Mouse (Mus musculus): ENCODE measurements around the gene Ankrd27. TPM values are rescaled to one million over a fixed set of nuclear protein-coding genes. Genes with fewer than 3 reads are reported as not detected.

Gene Ankrd27
- polyA plus RNA-seq, 1 experiment: 41.6 TPM

DNA sequence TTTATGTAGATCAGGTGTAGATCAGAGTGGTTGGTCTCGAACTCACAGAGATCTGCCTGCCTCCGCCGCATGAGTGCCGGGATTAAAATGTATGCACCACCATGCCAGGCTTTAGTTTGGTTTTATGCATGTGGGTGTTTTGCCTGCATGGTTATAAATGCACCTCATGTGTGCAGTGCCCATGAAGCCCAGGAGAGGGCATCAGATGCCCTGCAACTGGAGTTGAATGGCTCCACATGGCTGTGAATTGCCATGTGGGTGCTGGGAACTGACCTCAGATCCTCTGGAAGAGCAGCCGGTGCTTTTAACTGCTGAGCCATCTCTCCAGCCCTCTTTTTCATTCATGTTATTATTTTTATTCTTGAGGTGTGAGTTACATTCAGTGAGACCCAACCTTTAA, 40.0 kb downstream of the Ankrd27 start:
- WGBS: 97% methylated on average over 5 of the region's 5 CpGs
- H3K4me1 ChIP-seq (replicated peaks; ENCODE audit: control insufficient read depth, insufficient read depth, low read length): no peaks in the 10 kb centered on the region
- H3K36me3 ChIP-seq (ENCODE audit: control insufficient read depth, insufficient read depth, low read length): no peaks in the 10 kb centered on the region; the same call in 1 of the 2 replicates
- DNase-seq: no peak
- TF ChIP-seq CTCF (IDR thresholded peaks at IDR 0.05; ENCODE audit: borderline replicate concordance, control insufficient read depth, extremely low read depth, insufficient read depth, low read length, poor library complexity): no peak
- no peak for TF ChIP-seq POLR2A (IDR thresholded peaks at IDR 0.05; ENCODE audit: control insufficient read depth, extremely low read depth, insufficient read depth, low read length, poor library complexity)
- no peak overlapping the region for H3K4me3 ChIP-seq (ENCODE audit: control insufficient read depth, insufficient read depth, low read length)
- H3K27me3 ChIP-seq (ENCODE audit: control insufficient read depth, insufficient read depth, low read length): no peaks in the 10 kb centered on the region
- H3K27ac ChIP-seq (ENCODE audit: control insufficient read depth, insufficient read depth, low read length): no peak overlapping the region

DNA sequence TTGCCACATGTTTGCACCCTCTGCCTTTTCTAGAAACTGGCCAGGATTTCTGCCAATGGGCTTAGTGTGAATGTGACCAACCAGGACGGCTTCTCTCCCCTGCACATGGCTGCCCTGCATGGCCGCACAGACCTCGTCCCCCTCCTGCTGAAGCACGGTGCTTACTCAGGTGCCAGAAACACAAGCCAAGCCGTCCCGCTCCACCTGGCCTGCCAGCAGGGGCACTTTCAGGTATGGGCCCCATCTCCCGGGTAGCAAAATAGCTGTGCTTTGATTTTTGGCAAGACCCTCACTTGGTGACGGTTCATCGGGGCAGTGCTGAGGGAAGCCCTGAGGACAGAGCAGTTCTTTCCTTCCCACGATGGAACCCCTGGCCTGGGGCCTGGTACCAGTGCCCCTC, 41.3 kb downstream of the Ankrd27 start:
- no peak for DNase-seq
- WGBS: 96% methylated on average over 10 of the region's 10 CpGs
- no peaks in the 10 kb centered on the region; the same call in 1 of the 2 replicates for H3K36me3 ChIP-seq (ENCODE audit: control insufficient read depth, insufficient read depth, low read length)
- H3K27me3 ChIP-seq (ENCODE audit: control insufficient read depth, insufficient read depth, low read length): no peaks in the 10 kb centered on the region
- no peak overlapping the region for H3K4me3 ChIP-seq (ENCODE audit: control insufficient read depth, insufficient read depth, low read length)
- TF ChIP-seq CTCF (IDR thresholded peaks at IDR 0.05; ENCODE audit: borderline replicate concordance, control insufficient read depth, extremely low read depth, insufficient read depth, low read length, poor library complexity): no peak
- no peak for TF ChIP-seq POLR2A (IDR thresholded peaks at IDR 0.05; ENCODE audit: control insufficient read depth, extremely low read depth, insufficient read depth, low read length, poor library complexity)
- H3K27ac ChIP-seq (ENCODE audit: control insufficient read depth, insufficient read depth, low read length): no peak overlapping the region
- no peaks in the 10 kb centered on the region for H3K4me1 ChIP-seq (replicated peaks; ENCODE audit: control insufficient read depth, insufficient read depth, low read length)

DNA sequence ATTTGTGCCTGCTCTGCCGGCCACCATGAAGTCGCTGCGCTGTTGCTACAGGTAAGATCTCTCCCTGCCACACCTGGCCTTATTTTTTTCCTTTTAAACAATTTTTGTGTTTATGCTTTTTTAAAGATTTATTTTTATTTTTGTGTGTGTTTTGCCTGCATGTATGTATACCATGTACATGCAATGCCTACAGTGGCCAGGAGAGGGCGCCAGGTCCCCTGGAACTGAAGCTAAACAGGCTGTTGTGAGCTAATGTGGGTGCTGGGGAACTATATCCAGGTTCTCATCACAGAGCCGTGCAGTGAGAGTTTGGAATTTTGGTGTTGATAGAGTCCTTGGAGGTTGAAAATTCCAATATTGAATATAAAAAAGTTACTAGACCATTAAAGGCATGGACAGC, 42.5 kb downstream of the Ankrd27 start:
- no peaks in the 10 kb centered on the region for H3K27me3 ChIP-seq (ENCODE audit: control insufficient read depth, insufficient read depth, low read length)
- 84% methylated on average over 5 of the region's 5 CpGs for WGBS
- H3K36me3 ChIP-seq (ENCODE audit: control insufficient read depth, insufficient read depth, low read length): no peaks in the 10 kb centered on the region; the same call in 1 of the 2 replicates
- DNase-seq: peak; percentile 40
- no peak overlapping the region for H3K4me3 ChIP-seq (ENCODE audit: control insufficient read depth, insufficient read depth, low read length)
- no peaks in the 10 kb centered on the region for H3K4me1 ChIP-seq (replicated peaks; ENCODE audit: control insufficient read depth, insufficient read depth, low read length)
- H3K27ac ChIP-seq (ENCODE audit: control insufficient read depth, insufficient read depth, low read length): no peak overlapping the region
- TF ChIP-seq POLR2A (IDR thresholded peaks at IDR 0.05; ENCODE audit: control insufficient read depth, extremely low read depth, insufficient read depth, low read length, poor library complexity): no peak
- TF ChIP-seq CTCF (IDR thresholded peaks at IDR 0.05; ENCODE audit: borderline replicate concordance, control insufficient read depth, extremely low read depth, insufficient read depth, low read length, poor library complexity): peak; percentile 51; the same call in 1 of the 2 replicates

DNA sequence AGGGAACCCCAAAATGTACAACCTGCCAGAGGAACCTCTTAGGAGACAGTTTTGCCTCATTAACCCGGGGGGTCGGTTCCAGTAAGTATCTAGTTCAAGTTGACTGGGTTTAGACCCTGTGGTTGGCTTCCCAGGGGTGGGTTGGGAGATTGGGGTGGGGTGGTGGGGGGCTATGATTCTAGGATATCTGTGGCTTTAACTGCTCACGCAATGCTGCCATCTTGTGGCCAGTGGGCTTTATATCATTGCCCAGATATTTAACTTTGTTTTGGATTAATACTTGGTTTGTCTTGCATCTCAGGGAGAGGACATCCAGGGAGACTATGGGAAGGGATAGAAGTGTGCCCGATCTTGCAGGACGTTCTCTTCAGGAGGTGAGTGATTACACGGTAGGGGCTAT, 50.2 kb downstream of the Ankrd27 start:
- Histone ChIP-seq H3K27me3 (ENCODE audit: control insufficient read depth, insufficient read depth, low read length) (no peaks in the 10 kb centered on the region), H3K36me3 (ENCODE audit: control insufficient read depth, insufficient read depth, low read length) (peaks cover 35% of the 10 kb centered on the region), H3K4me3 (ENCODE audit: control insufficient read depth, insufficient read depth, low read length) (no peak overlapping the region), H3K4me1 (replicated peaks; ENCODE audit: control insufficient read depth, insufficient read depth, low read length) (no peaks in the 10 kb centered on the region), H3K27ac (ENCODE audit: control insufficient read depth, insufficient read depth, low read length) (no peak overlapping the region)
- peak; percentile 22 for DNase-seq
- 84% methylated on average over 6 of the region's 6 CpGs for WGBS
- no peak for TF ChIP-seq POLR2A (IDR thresholded peaks at IDR 0.05; ENCODE audit: control insufficient read depth, extremely low read depth, insufficient read depth, low read length, poor library complexity)
- TF ChIP-seq CTCF (IDR thresholded peaks at IDR 0.05; ENCODE audit: borderline replicate concordance, control insufficient read depth, extremely low read depth, insufficient read depth, low read length, poor library complexity): no peak

DNA sequence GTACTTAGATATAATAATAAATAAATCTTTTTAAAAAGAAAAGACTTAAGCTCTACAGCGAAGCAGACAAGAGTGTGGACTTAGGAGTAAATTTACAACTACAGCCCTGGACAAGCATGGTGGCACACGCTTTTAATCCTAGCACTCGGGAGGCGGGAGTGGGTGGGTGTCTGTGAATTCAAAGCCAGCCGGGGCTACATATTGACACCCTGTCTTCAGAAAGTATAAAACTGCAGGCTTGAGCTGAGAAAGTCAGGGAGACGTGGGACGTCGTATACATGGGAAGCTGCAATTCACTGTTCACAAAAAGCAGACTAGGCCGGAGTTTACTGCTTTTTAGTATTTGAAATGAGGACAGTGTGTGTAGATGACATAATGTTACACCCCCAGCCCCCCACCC, 50.8 kb downstream of the Ankrd27 start:
- Histone ChIP-seq H3K4me3 (ENCODE audit: control insufficient read depth, insufficient read depth, low read length) (no peak overlapping the region), H3K27me3 (ENCODE audit: control insufficient read depth, insufficient read depth, low read length) (no peaks in the 10 kb centered on the region), H3K36me3 (ENCODE audit: control insufficient read depth, insufficient read depth, low read length) (peaks cover 39% of the 10 kb centered on the region), H3K27ac (ENCODE audit: control insufficient read depth, insufficient read depth, low read length) (no peak overlapping the region), H3K4me1 (replicated peaks; ENCODE audit: control insufficient read depth, insufficient read depth, low read length) (no peaks in the 10 kb centered on the region)
- 98% methylated on average over 9 of the region's 9 CpGs for WGBS
- DNase-seq: no peak
- no peak for TF ChIP-seq CTCF (IDR thresholded peaks at IDR 0.05; ENCODE audit: borderline replicate concordance, control insufficient read depth, extremely low read depth, insufficient read depth, low read length, poor library complexity)

DNA sequence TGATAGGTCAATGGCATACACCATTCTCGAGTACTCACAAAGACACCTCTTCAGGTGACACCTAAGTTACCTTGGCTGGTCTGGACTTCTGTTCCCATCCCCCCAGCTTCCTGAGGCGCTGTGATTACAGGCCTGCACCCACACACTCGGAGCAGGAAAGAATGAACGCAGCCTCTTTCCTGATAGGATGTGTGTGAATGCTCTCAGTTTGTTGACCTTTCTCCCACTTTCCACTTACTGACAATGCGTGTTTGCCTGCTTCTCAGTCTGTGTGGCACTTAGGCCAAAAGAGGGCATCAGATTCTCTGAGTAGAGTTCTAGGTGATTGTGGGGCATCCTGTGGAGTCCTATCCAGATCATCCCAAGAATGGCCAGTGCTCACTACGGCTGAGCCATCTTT, 54.0 kb downstream of the Ankrd27 start:
- H3K4me1 ChIP-seq (replicated peaks; ENCODE audit: control insufficient read depth, insufficient read depth, low read length): no peaks in the 10 kb centered on the region
- H3K36me3 ChIP-seq (ENCODE audit: control insufficient read depth, insufficient read depth, low read length): peaks cover 65% of the 10 kb centered on the region
- H3K27me3 ChIP-seq (ENCODE audit: control insufficient read depth, insufficient read depth, low read length): no peaks in the 10 kb centered on the region
- WGBS: 98% methylated on average over 6 of the region's 6 CpGs
- H3K27ac ChIP-seq (ENCODE audit: control insufficient read depth, insufficient read depth, low read length): no peak overlapping the region
- no peak for DNase-seq
- no peak overlapping the region for H3K4me3 ChIP-seq (ENCODE audit: control insufficient read depth, insufficient read depth, low read length)
- no peak for TF ChIP-seq POLR2A (IDR thresholded peaks at IDR 0.05; ENCODE audit: control insufficient read depth, extremely low read depth, insufficient read depth, low read length, poor library complexity)
- TF ChIP-seq CTCF (IDR thresholded peaks at IDR 0.05; ENCODE audit: borderline replicate concordance, control insufficient read depth, extremely low read depth, insufficient read depth, low read length, poor library complexity): no peak
